In the genomic region with DNA sequence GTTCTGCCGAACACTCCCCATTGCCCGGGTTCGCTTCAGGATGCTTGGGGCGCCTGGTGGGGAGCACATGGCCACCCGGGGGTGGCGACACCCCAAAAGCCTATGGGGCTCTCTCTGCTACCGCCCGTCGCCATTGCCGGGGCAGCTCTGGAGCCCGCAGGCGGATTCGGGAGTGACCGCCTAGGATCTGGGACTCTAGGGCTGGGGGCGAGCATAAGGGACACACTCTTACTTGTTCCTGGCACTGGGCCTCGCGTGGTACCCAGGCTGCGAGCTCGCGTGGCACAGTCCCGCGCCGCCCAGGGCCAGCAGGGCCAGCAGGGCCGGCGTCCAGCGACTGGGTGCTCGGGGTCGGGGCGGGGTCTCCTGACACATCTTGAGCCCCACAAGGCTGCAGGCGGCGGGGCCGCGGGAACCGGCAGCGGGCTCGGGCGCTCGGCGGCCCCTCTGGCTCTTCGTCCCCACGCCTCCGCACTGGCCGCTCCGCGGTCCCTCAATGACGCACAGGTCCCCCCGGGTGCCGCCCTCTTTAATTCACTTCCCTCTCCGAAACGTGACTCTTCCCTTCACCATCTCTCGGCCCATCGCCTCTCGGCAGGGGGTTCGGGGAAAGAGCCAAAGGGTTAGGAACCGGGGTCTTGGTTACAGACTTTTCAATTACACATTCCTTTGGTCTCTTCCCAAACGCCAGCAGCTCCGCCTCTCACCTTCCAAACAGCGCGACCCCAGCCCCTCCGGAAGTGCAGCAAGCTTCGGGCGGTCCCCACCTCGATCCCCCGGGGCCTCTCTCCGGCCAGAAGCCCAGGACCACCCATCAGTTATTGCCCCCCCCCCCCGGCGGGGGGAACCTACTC, we compare ENCODE assay signal across 8 mouse cellular contexts. TPM values are rescaled to one million over a fixed set of nuclear protein-coding genes. Genes with fewer than 3 reads are reported as not detected.
DNase-seq lines count a peak whose midpoint lies in the region; ATAC-seq lines count a peak whose summit lies in the region.

No protein-coding gene starts in this region.

- peak overlapping the region; percentile 78 for H3K4me3 ChIP-seq in embryonic facial prominence, embryonic 10.5 days

- H3K4me1 ChIP-seq in embryonic facial prominence, embryonic 10.5 days: peaks cover 39% of the 10 kb centered on the region

- intact Hi-C loops in left cerebral cortex, postnatal 4 days (cut with DNase I): no loop called here

- peak; percentile 40 for DNase-seq in left cerebral cortex, postnatal 4 days
- DNase-seq in left cerebral cortex, adult 11 months (ENCODE audit: low spot score): no peak
- DNase-seq in embryonic facial prominence, embryonic 10.5 days (ENCODE audit: low spot score): peak; percentile 78
- peak; percentile 46 for DNase-seq in heart, adult 8-10 months (ENCODE audit: low spot score)
- peak; percentile 51 to 66 for DNase-seq in kidney, postnatal 4 days
- DNase-seq in spleen, postnatal 10 days (ENCODE audit: low spot score in 2 of 2): peak; percentile 72
- no peak for DNase-seq in layer of hippocampus, adult 11-12 months (ENCODE audit: low spot score)

- H3K27me3 ChIP-seq in embryonic facial prominence, embryonic 10.5 days (replicated peaks; ENCODE audit: low read depth, poor library complexity, severe bottlenecking): peaks cover 32% of the 10 kb centered on the region

- peak overlapping the region; percentile 92 for H3K27ac ChIP-seq in embryonic facial prominence, embryonic 10.5 days (replicated peaks)

- peak; percentile 68 for ATAC-seq in megakaryocyte-erythroid progenitor cell, adult 5-6 weeks (replicated peaks; ENCODE audit: low FRiP score, low TSS enrichment, poor library complexity, severe bottlenecking)

- H3K36me3 ChIP-seq in embryonic facial prominence, embryonic 10.5 days (replicated peaks): no peaks in the 10 kb centered on the region

- H3K9me3 ChIP-seq in embryonic facial prominence, embryonic 10.5 days: no peaks in the 10 kb centered on the region

- under 1% methylated on average over 67 of the region's 67 CpGs for WGBS in embryonic facial prominence, embryonic 10.5 days

RNA-seq across cellular contexts. Expression of a gene that starts 1.1 kb away (rescaled TPM):
- total RNA-seq in left cerebral cortex, postnatal 4 days (2021): 1 to 10 TPM; 2.9 to 3.1 TPM
- polyA plus RNA-seq in embryonic facial prominence, embryonic 10.5 days (2016; fragmentation: Nextera tagmentation; extraction: Ambion mirVana): 22.2 and 23.8 TPM in 2 replicates
- 10 to 100 TPM; 25.3 to 46.2 (median 41.1) TPM for total RNA-seq in heart, adult 8-10 months (2022)
- 52.0 and 57.5 TPM in 2 replicates for total RNA-seq in megakaryocyte-erythroid progenitor cell, adult 5-6 weeks (2014; fragmentation: Nextera tagmentation)
- total RNA-seq in megakaryocyte-erythroid progenitor cell, adult 5-6 weeks (2017): 55.2 and 63.8 TPM in 2 replicates

Comparison
In these comparisons a context has a peak if more than half of its experiments do, and no peak if none do; other contexts are left out.
1. DNase-seq: peak in left cerebral cortex, postnatal 4 days (single experiment), embryonic facial prominence, embryonic 10.5 days (single experiment), heart, adult 8-10 months (single experiment), kidney, postnatal 4 days (2 of 2) and spleen, postnatal 10 days (2 of 2); none in left cerebral cortex, adult 11 months (single experiment) and layer of hippocampus, adult 11-12 months (single experiment).
2. RNA of a gene that starts 1.1 kb away (total RNA-seq): 52.0 to 63.8 TPM in megakaryocyte-erythroid progenitor cell, adult 5-6 weeks and 25.3 to 46.2 TPM in heart, adult 8-10 months; 2.9 to 3.1 TPM in left cerebral cortex, postnatal 4 days; every median in the first group is over 4 times any median in the second.